Mouse (Mus musculus): Measurements from ENCODE around the gene Fpgs.

DNA sequence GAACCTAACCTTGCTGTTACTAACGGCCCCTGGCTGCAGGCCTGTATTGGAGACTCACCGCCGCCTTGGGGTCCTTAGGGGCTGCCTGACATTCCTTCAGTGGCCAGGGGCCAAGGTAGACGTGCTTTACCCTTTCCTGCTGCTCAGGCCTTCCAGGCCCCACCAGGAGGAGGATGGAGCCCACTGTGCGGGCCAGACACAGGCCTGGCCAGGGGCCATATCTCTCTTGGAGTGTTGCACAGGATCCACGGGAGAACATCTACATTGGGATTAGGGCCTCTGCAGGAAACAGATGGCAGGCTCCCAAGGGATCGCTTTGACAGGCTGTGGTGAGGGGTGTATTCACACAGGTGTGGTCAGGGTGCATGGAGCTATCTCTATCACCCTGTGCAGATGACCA is 61.1 kb downstream of the Fpgs start:
- TF ChIP-seq POLR2A (IDR thresholded peaks at IDR 0.05; ENCODE audit: borderline replicate concordance, insufficient read depth, low read length) (no peak), CTCF (IDR thresholded peaks at IDR 0.05; ENCODE audit: borderline replicate concordance, insufficient read depth, low read depth, low read length) (no peak)
